Mouse (Mus musculus) brain, embryonic 14.5 days (tissue): ENCODE measurements at regions not wholly inside any gene's neighbourhood (a gene's known extent, or its start where the extent isn't known, plus 50 kb on each side); places are given as distances from the start of the nearest gene placed in this dataset.

Experiments
- DNase-seq: peaks from one replicate; pipeline ENCODE4 v3.0.0-alpha.2; 2011; ENCODE audit warnings: low read depth
- CTCF ChIP-seq: fragments of 200-500 bp; IDR thresholded peaks from 2 replicates; pipeline ENCODE4 v1.5.1; 2012; ENCODE audit warnings: inconsistent platforms, mild to moderate bottlenecking, moderate library complexity, borderline replicate concordance; ENCODE audit not compliant: insufficient read depth, insufficient read length; ENCODE audit errors: extremely low read depth
- POLR2A ChIP-seq: fragments of 200-500 bp; IDR thresholded peaks from 2 replicates; pipeline ENCODE4 v1.6.1; 2012; ENCODE audit warnings: mild to moderate bottlenecking, inconsistent platforms, borderline replicate concordance; ENCODE audit not compliant: poor library complexity, insufficient read depth, insufficient read length, severe bottlenecking; ENCODE audit errors: extremely low read depth

- peak; percentile 84 for TF ChIP-seq CTCF
- TF ChIP-seq POLR2A = no peak
- DNase-seq = peak; percentile 92
These were observed 159.6 kb downstream of the Tex29 start for GRCm38 (mm10) chr8:11999736-12000458.

- TF ChIP-seq CTCF = no peak
- no peak for TF ChIP-seq POLR2A
- no peak for DNase-seq
These were observed 160.2 kb downstream of the Tex29 start for GRCm38 (mm10) chr8:12000459-12000789.

- DNase-seq = peak; percentile 65
- no peak for TF ChIP-seq POLR2A
- no peak for TF ChIP-seq CTCF
These were observed 164.0 kb downstream of the Tex29 start for GRCm38 (mm10) chr8:12004241-12004640.

GRCm38 (mm10) chr8:12012769-12013168, 172.5 kb downstream of the Tex29 start:
- no peak for DNase-seq

GRCm38 (mm10) chr8:12017750-12018149, 177.5 kb downstream of the Tex29 start:
- DNase-seq = no peak
- no peak for TF ChIP-seq POLR2A
- no peak for TF ChIP-seq CTCF

More at GRCm38 (mm10) chr8:12012769-12013168, 172.5 kb downstream of the Tex29 start:
- TF ChIP-seq CTCF (no peak), POLR2A (no peak)

- TF ChIP-seq POLR2A (no peak), CTCF (no peak)
- DNase-seq = no peak
These were observed 179.0 kb downstream of the Tex29 start for GRCm38 (mm10) chr8:12019272-12019671.

- no peak for DNase-seq
- TF ChIP-seq CTCF (no peak), POLR2A (no peak)
These were observed 183.6 kb downstream of the Tex29 start for GRCm38 (mm10) chr8:12023669-12024390.

GRCm38 (mm10) chr8:12030363-12031116, 190.3 kb downstream of the Tex29 start:
- TF ChIP-seq CTCF (no peak), POLR2A (no peak)
- peak; percentile 87 for DNase-seq

GRCm38 (mm10) chr8:12031796-12032195, 191.5 kb downstream of the Tex29 start:
- TF ChIP-seq CTCF (no peak), POLR2A (no peak)
- peak; percentile 81 for DNase-seq

- DNase-seq = no peak
- TF ChIP-seq POLR2A (no peak), CTCF (no peak)
These were observed 192.1 kb downstream of the Tex29 start for GRCm38 (mm10) chr8:12032386-12032785.

- TF ChIP-seq POLR2A (no peak), CTCF (no peak)
- no peak for DNase-seq
These were observed 196.1 kb downstream of the Tex29 start for GRCm38 (mm10) chr8:12036349-12036748.

GRCm38 (mm10) chr8:12040924-12041323, 200.7 kb downstream of the Tex29 start:
- TF ChIP-seq POLR2A (no peak), CTCF (no peak)
- no peak for DNase-seq

GRCm38 (mm10) chr8:12041662-12042061, 201.4 kb downstream of the Tex29 start:
- TF ChIP-seq POLR2A = no peak
- no peak for TF ChIP-seq CTCF
- no peak for DNase-seq

- TF ChIP-seq POLR2A (no peak), CTCF (no peak)
- peak; percentile 49 for DNase-seq
These were observed 210.6 kb downstream of the Tex29 start for GRCm38 (mm10) chr8:12050841-12051240.

- TF ChIP-seq CTCF = no peak
- TF ChIP-seq POLR2A = no peak
- peak; percentile 70 for DNase-seq
These were observed 211.1 kb downstream of the Tex29 start for GRCm38 (mm10) chr8:12051357-12051756.
